Mouse (Mus musculus) megakaryocyte, adult 5-6 weeks (primary cell): ENCODE data around the gene Sertad1. TPM values are rescaled to one million over a fixed set of nuclear protein-coding genes. Genes with fewer than 3 reads are reported as not detected.

Experiments used
- ATAC-seq: 2 replicates; pipeline ENCODE4 v1.8.0; 2016; ENCODE audit warnings: mild to moderate bottlenecking, inconsistent platforms; ENCODE audit not compliant: poor library complexity, severe bottlenecking
- total RNA-seq, 2 experiments: library from RNA; stranded (forward) in 1 of 2; stranded (reverse) in 1 of 2; fragments of 153-499, 151-499 nt in 1 of 2; fragments of 221-1000, 200-1000 nt in 1 of 2; gene quantifications; 2 replicates each; pipeline versions ENCODE4 v1.2.3 to v1.2.4; 2015 to 2017

Sertad1 gene
- total RNA-seq (2015) (17.4 and 18.9 TPM in 2 replicates), total RNA-seq (2017) (11.2 and 19.7 TPM in 2 replicates)

DNA sequence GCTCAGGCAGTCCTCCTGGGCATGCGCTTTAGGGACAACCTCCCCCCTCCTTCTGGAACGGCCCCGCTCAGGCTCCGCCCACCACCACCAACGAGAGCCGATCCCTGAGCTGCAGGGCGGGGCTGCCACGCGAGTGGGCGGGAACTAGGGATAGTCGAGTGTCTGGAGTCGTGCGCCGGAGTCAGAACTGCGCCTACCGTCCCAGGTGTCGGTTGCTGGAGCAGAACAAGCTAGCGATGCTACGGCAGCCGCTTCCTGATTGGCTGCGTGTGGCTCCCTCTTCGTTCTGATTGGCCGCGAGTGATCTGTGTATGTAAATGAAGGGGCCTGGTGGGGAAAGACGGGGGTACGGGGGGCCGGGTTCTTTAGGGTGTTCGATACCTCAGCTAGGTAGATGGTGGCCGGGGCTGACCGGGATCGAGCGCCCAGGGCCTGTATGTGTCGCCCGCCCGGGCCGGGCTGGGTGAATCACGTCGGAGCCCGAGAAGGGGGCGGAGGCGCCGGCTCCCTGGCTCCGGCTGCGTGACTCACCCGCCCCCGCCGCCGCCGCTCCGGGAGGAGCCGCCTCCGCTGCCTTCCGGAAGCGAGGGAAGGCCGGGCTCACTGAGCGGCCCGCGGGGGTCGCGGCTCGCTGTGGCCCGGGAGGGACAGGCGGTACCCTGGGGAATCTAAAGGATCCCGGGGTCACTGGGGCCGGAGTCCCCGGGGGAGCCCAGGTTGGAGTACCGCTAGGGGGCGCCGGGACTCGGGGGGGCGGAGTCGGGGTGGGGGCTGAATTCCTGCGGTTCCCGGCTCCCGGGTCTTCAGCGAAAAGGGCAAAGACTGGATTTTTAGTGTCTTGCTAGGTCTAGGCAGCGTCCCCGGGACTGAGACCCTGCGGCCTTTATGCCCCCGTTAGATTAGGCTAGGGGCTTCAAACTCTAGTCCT is at the start of gene Sertad1:
Sertad1 (plus strand) TSS at position 141 of the 928 bp plus-strand sequence.
- ATAC-seq: peak; percentile 75

DNA sequence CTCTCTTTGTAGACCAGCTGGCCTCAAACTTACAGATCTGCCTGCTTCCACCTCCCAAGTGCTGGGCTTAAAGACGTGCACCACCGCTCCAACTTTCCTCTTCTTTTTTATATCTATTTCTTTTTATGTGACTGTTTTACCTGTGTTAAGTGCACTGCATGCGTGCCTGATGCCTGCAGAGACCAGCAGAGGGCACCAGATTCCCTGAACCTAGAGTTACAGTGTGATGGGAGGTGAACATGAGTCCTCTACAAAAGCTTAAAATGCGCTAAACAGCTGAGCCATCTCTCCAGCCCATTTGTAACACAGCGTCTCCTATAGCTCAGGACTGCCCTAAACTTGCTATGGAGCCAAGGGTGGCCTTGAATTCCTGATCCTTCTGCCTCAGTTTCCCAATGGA is 49.2 kb upstream of the Sertad1 start:
- peak; percentile 76 for ATAC-seq

DNA sequence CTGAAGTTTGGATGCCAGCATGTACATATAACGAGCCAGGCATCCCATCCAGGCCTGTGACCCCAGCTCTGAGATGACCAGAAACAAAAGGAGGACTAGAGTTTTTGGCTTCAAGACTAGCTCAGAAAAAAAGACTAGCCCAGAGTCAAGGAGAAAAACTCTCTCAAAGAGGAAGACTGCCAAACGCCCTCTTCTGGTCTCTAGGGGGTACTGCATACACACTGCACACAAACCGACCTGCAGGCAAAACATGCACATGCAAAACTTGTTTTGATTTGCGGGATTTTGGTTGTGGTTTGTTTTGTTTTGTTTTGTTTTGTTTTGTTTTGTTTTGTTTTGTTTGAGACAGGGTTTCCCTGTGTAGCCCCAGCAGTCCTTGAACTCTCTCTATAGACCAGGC is 46.7 kb upstream of the Sertad1 start:
- ATAC-seq: no peak

DNA sequence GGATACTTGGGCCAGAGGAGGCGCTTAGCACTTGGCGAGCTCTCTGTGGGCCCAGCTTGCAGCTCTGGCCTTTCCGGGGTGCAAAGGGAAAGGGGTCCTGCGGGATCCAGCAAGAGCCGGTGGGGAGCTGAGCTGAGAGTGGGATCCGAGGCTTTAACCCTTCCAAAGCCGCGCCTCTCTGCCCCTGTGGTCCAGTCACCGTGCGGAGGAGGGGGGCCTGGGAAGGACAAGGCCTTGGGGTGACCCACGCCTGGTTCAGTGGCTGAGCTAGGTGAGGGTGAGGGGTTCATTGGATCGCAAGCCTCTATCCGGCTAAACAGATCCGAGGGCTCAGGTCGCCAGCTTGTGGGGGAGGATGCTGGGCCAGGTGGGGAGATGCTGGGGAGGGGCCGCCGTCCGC is 40.7 kb upstream of the Sertad1 start:
- ATAC-seq: no peak

DNA sequence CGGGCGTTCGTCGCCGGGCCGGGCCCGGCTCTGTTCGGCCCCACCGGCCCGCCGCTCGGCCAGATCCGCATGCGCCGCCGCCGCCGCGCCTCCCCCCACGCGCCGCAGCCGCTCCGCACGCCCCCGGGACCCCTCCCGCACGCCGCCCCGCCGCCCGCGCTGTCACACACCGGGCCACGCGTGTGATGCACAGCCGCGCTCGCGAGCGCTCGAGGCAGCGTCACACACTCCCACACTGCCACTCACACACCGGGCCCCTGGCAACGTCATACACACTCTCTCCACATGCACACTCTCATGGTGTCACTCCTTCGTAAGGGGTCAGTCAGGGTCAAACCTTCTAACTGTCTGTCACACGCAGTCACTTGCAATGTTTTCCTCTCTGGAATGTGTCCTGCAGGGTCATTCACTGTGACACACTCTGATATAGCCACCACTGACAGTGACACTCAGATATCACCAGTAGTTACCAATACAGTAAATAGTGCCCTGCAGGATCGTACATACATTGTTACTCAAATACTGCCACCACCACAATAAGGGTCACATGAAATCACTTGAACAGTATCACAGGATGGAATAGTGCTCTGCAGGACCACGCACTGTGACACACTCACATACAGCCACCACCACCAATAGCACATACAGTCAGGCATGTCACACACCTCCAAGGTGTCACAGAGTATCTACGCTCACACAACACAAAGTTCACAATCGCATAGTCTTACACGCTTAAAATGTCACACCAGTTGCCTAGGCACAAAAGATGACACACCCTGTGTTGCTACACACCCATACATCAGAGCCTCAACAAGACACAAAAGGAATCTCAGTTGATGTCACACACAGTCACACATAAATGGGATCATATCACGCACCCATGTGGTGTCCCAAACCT is 39.9 kb upstream of the Sertad1 start:
- ATAC-seq: no peak

DNA sequence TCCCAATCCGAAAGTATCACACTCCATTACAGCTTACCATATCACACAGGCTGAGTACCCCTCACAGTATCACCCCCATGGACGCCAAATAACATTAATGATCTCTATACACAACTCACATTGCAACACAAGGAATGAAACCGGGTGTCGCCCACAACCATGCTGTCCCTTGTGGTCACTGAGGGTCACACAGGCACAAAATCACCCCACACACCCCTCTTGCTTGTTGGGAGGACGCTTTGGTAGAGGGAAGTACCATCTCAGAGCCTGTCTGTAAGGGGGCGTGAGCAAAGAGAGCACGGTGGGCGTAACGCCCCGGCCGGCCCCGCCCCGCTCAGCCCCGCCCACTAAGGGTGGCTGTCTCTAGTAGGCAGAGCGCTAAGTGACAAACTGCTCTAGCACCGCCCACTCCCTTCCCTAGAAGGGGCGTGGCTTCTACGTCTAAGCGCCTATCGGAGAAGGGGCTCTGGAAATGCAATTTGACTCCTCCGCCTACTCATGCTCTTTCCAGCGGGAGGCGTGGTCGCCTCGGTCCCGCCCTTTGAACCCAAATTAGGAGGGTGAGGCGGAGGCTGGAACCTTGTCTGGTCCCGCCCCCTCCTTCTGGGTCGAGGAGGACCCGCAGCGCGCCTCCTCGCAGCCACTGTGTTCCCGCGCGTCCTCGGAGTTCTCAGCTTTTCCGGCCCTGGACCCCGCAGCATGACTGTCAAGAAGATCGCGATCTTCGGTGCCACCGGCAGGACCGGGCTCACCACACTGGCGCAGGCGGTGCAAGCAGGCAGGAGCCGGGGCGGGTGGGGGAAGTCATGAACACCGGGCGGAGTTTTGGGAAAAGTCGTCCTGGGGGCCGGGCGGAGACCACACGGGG is 39.1 kb upstream of the Sertad1 start, which contains the start of the genes Sptbn4 and Blvrb:
Sptbn4 (minus strand) TSS at position 268 of the 868 bp plus-strand sequence.
Blvrb (plus strand) TSS at position 560 of the 868 bp plus-strand sequence.
- ATAC-seq: peak; percentile 84

DNA sequence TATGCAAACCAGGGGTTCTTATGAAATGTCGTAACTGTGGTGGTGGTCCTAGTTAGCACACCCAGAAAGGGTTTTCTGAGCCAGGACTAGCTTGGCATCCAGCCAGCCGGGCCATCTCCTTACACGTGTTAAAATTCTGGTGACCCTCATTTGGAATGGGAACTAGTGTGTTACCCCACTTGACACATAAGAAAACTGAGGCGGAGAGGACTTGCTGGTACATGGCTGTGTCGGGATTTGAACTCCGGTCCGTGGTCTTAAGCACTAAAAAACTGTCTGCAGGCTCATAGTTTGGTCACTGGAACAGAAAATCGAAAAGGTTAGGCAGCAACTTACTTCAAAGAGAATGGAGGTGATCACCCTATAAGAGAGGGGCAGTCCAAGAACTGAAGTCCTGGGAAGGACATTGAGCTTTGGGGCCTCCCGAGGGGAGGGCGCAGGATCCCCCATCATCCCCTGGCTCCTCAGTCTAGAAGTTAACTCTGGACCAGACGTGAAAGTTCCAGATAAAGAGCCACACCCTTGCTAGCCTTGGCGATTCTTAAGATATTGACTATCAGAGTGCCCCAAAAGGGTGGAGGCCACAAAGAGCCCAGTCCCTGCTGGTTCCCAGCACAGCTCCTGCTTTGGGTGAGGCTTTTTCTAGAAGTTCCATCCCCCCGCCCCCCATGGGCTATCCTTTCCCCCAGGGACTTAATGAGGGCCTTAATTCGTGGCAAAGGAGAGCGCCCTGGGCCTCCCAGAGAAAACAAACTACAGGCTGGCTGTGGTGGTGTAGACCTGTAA is 38.1 kb upstream of the Sertad1 start:
- no peak for ATAC-seq

DNA sequence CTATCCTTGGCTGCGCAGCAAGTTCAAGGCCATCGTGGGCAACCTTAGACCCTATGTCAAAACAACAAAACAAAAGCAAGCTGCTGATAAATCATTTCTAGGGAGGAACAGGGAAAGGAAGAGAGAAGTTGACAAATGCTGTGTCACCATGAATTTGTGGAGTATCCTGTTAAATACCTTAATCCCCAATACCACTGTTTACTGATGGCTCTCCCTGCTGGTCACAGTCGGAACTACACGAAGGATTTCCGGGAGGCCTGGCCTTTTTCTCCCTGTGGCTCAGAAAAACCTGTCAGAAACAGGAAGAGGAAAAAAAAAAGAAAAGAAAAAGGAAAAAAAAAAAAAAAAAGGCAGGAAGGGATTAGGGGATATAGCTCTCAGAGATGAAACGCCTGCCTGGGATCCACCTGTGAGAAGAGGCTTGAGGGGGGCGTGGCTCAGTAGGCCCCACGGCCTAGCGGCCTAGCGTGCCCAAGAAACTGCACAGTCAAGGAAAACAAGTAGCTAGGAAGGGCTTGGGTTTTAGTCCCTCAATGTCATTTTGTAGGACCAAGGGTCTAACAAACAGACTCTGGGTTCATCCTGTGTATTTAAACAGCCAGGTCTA is 37.4 kb upstream of the Sertad1 start:
- peak; percentile 19; the same call in 1 of the 2 replicates for ATAC-seq

DNA sequence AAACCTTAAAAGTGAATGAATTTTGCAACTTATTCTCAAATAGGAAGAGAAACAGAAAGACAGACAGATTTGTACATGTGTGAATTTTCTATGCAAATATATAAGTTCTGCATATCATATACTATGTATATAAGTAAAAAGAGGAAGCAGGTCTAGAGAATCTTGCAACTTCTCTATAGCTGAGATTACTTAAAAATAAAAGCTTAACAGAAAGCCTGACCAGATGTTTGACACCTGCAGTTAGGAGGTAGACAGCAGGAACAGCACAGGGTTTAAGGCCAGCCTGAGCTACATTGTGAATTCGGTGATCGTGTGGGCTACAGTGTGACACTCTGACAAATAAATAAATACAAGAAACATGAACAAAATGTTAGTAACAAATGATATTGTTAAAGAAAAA is 35.4 kb upstream of the Sertad1 start:
- ATAC-seq: peak; percentile 9; the same call in 1 of the 2 replicates

DNA sequence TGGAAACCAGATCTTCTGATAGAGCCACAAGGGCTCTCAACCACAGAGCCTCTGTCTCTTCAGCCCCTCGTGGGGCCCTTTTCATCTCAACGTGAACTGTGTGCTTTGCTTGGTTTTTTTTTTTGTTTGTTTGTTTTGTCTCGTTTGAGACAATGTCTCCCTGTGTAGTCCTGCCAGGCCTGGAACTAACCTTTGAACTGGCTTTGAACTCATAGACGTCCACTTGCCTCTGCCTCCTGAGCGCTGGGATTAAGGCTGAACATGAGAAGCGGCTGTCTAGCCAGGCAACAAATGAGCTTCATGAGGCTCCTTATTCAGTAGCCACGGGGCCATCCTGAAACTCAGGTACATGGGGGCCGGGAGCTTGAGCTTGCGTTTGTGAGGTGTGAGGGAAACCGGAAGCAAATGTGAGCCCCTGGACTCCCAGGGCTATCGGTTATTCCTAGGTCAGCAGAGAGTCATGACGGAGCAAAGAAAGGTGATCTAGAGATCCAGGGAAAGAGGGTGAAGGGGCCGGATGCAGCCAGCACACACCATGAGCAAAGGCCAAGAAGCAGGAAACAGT is 34.4 kb upstream of the Sertad1 start:
- no peak for ATAC-seq

DNA sequence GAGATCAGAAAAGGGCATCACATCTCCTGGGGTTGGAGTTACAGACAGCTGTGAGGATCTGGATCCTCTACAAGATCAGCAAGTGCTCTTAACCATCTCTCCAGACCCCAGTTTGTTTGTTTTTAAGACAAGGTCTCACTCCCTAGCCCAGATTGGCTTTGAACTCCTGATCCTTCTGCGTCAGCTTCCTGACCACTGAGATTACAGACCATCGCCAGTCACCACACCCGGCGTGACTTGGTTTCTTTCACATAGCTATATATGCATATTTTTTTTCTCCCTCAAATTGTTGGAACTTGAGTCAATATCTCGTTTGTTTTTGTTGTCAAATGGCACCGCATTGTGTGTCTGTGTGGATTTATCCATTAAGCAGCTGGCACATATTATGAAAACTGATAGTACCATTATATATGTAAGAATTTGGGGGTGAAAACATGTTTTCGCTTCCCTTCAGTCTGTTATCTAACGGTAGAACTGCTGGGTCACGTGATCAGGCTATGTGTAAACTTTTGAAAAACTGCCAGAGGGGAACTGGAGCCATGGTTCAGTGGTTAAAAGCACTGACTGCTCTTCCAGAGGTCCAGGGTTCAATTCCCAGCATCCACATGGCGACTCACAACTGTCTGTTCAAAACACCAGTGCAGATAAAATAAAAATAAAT is 32.1 kb upstream of the Sertad1 start:
- peak; percentile 49 for ATAC-seq

DNA sequence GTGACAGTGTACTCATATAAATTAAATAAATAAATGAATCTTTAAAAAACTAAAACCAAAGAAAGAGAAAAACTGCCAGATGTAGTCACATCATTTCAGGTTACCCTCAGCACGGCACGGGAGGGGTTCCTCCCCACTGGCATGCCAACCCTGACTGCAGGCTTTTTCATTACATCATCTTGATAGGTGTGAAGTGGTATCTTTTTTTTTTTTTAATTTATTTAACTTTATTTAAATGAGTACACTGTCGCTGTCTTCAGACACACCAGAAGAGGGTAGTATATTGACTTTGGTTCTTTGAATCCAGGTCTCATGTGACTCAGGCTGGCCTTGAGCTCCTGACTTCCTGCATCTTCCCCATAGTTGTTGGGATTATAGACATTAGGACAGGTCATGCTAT is 31.4 kb upstream of the Sertad1 start:
- ATAC-seq: no peak

DNA sequence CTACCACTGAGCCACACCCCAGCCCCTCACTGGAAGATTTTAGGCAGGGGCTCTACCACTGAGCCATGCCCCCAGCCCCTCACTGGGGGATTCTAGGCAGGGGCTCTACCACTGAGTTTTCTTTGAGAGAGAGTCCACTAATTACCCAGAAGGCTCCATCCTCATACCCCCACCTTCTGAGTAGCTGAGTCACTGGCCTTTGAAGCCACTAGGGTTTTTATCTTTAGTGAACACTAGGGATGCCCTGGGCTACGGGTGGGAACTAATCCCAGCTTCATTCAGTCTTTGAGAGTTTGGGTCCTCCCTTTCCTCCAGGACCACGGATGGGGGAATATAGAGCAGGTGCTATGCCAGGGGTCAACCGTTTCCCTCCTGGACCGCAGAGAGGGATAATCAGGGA is 28.1 kb upstream of the Sertad1 start:
- ATAC-seq: no peak

DNA sequence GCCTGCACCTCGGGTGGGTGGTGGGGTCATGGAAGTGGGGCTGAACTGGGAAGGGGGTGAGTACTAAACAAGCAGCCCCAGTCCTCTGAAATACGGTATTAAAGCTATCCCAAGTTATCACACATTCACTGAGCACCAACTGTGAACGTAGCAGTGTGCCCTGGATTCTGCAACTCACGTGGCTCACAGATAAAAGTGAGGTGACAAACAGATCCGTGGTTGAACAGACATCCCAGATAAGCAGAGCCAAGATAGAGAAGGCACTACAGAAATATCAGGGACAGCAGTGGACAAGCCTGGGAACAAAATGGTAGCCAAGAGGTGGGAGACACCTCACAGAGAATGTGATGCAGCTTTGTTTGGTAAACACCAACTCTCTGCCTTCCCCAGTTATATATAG is 27.1 kb upstream of the Sertad1 start:
- ATAC-seq: no peak

DNA sequence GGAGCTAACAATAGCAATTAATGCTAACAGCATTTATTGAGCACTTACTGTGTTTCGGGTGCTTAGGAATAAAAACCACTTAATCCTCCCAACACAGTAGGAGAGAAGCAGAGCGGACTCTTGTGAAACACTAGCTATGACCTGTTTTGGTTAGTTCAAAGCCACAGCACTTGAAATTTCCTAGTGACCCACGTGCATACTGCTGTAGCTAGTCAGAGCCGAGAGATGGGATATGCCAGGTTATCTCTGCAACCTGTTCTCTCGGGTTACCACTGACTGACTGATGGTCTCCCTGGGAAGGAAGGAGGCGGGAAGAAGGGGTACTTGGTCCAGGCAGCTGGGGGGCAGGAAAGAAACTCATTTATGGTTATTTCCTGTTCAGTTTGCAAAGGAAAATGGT is 26.2 kb upstream of the Sertad1 start:
- ATAC-seq: no peak

DNA sequence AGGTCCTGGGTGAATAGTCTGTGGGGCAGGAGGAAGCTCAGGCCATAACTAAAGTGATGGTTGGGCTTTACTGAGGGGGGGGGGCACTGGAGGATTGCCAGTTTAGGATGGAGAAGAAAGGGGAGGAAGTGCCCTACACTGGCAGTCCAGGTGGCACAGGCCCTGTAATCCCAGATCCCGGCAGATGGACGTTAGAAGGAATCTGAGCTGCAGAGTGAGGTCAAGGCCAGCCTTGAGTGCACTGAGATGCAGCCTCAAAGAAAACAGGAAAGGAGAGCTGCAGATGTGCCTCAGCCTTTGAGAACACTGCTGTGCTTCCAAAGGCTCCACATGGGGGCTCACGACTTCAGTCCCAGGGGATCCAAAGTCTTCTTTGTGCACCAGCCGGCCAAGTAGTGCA is 19.1 kb upstream of the Sertad1 start:
- ATAC-seq: no peak

DNA sequence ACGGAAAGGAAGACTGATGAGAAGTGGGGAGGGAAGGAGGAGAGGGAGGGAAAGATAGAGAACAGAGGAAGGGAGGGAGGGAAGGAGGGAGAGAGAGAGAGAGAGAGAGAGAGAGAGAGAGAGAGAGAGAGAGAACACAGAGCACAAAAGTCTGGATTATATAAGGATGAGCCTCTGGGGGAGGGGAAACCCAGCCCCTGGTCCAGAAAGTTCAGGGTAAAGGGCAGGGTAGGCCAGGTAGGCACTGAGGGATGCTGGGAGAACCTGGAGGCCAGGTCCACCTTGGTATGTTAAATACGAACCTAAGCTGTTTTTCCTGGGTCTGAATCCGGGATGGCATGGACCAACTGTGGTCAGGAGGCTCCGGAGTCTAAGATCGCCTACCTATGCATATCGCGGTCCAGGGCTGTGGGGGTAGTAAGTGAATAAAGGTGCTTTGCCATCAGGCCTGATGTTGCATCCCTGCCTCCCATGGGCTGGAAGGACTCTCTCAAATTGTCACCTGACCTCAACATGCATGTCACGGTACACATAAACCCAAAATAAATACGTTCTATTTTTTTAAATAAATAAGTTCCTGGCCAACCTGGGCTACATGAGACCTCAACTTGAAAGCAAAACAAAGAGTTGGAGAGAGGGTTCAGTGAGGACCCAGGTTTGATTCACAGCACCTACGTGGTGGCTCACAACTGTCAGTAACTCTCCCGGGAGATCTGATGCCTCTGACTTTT is 15.2 kb upstream of the Sertad1 start:
- ATAC-seq: no peak

DNA sequence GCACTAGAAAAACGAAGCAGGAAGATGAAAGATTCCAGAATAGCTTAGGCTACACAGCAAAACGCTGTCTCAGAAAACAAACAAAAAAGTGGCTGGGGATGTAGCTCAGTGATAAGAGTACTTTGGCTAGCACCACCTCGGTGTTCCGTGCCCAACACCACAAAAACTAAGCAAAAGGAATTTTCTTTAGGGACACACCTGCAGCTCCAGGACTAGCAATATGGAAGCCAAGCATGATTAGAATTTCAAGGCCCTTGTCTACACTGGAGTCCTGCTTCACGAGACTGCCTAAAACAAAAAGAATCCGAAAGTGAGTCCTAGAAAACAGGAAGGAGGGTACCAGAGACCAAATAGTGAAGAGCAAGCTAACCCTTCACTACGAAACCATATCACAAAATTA is 14.1 kb upstream of the Sertad1 start:
- no peak for ATAC-seq
